Mouse (Mus musculus): ENCODE measurements at regions not wholly inside any gene's neighbourhood (a gene's known extent, or its start where the extent isn't known, plus 50 kb on each side); places are given as distances from the start of the nearest gene placed in this dataset.

DNA sequence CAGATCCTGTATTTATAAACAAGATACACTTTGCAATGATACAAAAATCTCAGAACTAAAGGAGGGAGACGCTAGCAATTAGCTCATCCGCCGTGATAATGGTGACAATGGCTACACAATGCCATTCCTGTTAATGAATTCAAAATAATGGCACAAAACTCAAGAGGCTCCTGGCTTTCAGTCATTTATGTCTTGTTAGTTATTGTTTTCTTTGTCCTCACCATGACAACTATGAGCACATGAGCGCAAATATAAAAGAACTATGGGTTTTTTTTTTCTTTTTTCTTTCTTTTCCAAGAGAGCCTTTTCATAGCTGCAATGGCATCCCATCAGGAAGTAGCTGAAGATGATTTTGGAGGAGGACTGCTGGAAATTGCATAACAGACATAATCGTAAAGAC lies 194.2 kb downstream of the Cog6 start:
- WGBS, result 75% methylated on average over 5 of the region's 5 CpGs
- DNase-seq (ENCODE audit: low read depth, low spot score), result no peak

DNA sequence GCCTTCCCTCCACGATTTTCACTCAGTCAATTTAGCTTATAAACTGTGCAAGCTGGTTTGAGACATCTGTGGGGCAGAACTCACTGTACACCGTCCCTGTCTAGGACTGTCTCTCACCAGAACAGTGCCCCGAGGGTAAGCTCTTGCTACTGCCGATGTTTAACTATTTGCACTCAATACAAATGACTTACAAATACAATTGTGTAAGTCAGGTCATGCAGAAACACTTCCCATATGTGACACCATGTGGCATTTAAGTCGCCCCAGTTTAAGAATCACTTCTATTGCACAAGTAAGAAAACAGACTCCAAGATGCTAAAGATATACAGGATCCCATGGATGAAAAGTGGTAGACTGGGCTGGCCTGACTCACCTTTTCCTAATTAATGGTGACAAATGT lies 195.6 kb downstream of the Cog6 start:
- DNase-seq (ENCODE audit: low read depth, low spot score), result no peak
- 30% methylated on average over 5 of the region's 5 CpGs for WGBS

DNA sequence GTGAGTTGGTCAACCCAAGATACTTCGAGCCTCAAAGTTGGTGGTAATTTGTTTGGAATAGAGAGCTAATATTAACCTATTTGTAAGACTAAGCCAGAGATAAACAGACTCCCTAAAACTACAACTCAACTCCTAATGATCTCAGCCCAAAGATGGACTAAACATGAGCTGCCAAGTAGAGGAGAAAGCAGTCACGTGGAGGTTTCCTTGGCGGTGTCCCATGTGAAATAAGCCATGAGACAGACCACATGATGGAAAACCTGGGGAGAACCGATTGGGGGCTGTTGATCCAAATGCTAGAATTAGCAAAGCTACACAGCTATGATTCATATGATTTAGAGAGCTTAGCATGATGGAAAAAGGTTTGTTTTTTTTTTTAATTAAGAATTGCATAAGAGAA lies 198.6 kb downstream of the Cog6 start:
- no peak for DNase-seq (ENCODE audit: low read depth, low spot score)
- 70% methylated on average over 4 of the region's 4 CpGs for WGBS

DNA sequence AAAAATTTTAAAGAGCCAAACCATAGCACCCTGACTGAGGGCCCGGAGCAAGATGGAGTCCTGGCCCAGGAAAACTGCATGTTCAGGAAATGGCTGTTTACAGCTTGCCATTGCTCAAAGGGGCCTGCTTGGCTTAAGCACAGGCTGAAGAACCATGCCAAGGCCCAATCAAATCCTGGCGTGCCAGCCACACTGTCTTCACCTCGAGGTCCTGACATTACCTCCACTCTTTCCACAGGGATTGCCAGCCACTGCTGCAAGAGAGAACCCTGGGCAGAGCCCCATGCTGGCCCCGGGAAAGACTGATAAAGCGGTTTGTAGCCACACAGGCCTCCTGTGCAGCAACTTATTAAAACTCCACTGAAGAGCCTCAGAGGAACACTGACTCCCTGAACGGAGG lies 199.6 kb downstream of the Cog6 start:
- 80% methylated on average over 6 of the region's 6 CpGs for WGBS
- no peak for DNase-seq (ENCODE audit: low read depth, low spot score)

DNA sequence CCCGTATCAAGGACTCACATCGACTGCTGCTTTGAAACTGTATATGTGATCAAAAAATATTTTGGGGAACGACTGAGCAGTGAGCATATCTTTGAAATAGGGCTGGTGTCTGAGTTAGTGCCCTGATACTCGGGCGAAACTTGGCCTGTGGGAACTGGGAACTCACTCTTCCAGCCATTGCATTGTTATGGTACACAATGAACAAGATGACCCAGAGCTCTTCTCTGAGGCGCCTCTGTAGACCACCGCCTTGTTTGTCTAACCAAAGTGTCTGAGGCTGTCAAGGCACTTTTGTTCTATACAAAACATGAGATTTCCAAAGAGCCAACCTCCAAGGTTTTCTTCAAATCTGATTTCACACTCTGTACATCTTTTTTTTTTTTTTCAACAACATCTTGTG lies 201.5 kb downstream of the Cog6 start:
- 82% methylated on average over 7 of the region's 7 CpGs for WGBS
- no peak for DNase-seq (ENCODE audit: low read depth, low spot score)

DNA sequence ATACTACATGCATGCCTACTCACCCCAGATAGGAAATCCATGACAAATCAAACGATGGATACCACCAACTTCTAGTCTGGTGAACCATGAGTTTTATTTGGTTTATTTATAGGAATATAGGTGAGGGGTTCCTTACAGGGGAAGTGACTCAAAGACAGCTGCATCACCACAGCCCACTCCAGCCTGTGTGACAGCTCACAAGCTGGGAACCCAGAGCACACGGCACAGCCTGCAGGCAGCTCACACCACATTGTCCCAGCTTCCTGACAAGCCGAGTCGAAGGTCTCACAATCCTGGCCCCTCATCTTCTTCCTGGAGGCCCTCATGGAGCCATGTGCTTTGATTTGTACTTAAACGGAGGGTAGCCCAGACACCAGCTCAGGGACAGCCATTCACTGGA lies 214.7 kb downstream of the Cog6 start:
- DNase-seq (ENCODE audit: low read depth, low spot score), result no peak
- 77% methylated on average over 5 of the region's 5 CpGs for WGBS

DNA sequence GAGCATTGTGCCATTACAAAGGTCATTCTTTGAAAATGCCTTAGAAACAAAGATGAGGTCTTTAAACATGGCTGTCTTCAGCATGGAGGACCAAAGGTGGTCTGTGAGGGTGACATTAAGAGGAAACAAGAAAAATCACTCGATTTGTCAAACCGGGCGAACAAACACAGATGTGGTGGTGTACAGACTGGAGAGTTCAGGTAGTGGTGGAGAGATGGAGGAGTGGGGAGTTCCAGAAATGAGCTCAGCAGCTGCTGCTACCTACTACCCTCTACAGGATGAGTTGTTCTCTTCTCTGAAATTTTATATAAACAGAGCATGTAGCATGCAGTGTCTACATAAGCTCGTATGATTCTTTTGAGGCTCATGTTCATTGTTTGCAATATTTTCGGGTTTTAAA lies 215.6 kb downstream of the Cog6 start:
- DNase-seq (ENCODE audit: low read depth, low spot score), result no peak
- 84% methylated on average over 5 of the region's 5 CpGs for WGBS

DNA sequence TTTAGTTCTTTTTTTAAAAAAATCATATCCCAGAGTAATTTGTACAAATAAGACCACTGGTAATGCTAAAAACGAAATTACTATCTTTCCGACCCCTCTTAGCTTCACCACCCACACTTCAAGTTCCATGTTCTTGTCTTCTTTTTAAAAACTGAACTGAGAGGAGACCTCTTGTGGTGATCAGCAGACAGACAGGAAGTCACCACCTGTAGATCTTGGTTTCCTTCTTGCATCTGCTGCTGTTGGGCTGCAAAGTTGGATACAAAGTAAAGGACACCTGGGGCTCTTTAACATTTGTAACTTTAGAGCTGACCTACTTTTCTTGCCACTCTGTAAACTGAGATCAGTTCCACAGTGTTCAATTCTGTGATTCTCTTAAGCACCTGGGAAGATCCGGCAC lies 216.4 kb downstream of the Cog6 start:
- 81% methylated on average over 3 of the region's 3 CpGs for WGBS
- DNase-seq (ENCODE audit: low read depth, low spot score), result no peak

DNA sequence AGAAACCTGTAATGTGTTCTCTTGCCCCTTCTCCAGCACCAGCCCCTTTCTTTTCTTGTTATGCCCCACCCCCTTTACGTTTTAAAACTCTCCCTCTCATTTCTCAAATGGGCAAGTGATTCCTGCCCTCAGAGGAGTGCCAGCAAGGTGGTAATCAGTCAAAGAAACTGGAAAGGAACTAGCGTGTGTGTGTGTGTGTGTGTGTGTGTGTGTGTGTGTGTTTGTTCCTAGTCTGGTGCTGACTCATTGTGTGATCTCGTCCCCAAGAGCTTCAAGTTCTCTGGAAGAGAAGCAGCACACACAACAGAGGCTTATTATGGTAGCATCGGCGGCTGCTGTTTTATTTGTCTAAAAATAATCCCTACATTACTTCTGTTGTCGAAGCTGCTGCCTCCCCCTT lies 219.2 kb downstream of the Cog6 start:
- 4% methylated on average over 6 of the region's 6 CpGs for WGBS
- DNase-seq (ENCODE audit: low read depth, low spot score), result no peak

DNA sequence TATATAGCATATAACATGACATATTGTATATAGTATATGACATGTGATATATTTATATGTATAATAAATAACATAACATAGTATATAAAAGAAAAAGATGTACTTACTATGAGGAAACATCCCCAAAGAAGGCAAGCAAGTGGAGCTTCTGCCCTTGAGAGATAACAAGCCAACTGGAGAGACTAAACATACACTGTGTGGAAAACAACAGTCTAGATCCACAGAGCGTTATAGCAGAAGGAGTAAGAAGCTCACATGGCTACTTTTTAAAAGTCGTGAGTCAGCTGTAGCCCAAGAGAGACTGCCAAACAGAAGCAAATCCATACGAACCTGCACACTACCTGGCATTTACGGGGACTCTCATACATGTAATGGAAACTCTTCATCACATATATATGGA lies 219.9 kb downstream of the Cog6 start:
- no peak for DNase-seq (ENCODE audit: low read depth, low spot score)
- WGBS, result 66% methylated on average over 4 of the region's 4 CpGs

DNA sequence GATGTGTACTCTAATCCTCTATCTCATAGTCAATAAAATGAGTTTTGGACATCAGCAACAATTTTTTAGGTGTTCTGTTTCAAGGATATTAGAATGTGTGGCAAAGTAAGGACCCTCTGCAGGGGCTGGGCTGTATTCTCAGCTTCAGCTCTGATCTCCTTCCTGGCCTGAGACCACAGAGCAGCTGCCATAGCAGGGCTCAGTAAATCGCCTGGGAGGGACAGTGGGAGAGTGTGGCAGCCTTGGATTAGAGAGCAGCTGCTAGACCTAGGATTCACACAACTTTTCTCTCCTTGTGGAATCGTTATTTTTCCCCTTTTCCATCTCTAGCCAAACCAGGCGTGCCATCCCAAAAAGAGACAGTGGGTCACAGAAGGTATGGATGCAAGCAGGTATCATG lies 222.8 kb downstream of the Cog6 start:
- no peak for DNase-seq (ENCODE audit: low read depth, low spot score)
- WGBS, result 69% methylated on average over 3 of the region's 3 CpGs

DNA sequence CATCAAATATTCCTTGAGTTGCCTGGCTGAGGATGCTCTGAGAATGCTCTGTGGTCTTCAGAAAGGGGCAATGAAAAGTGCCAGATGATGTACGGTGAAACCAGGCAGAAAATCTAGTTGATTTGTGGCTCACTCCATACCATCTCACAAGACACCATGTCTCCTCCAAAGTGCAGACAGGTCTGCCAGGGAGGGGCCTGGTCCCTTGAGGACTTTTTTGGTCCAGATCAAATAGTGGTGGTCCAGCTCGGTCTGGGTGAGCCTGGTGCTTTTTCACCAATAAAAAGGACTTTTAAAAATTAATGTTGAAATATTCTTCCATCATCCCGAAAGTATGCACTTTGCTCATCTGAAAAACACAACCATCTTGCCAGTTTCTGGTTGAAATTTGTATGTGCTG lies 224.2 kb downstream of the Cog6 start:
- DNase-seq (ENCODE audit: low read depth, low spot score), result no peak
- WGBS, result 82% methylated on average over 3 of the region's 3 CpGs

DNA sequence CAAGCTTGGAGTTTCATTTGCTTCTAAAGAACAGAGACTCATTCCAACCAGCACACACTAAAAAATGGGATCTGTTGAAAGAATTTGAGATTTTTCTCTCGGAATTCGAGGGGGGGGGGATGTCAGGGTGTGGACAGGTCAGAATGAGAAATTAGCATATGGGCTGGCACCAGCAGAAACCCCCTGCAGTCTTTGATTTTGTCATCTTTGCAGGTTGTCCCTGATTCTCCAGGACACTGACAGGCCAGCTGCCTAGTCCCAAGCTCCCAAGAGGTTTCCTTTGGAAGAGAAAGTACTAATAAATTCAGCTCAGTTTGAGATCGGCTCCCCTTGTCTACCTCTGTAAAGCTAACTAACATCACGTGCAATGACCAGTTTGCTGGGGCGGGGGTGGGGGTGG lies 224.9 kb downstream of the Cog6 start:
- 49% methylated on average over 5 of the region's 5 CpGs for WGBS
- DNase-seq (ENCODE audit: low read depth, low spot score), result no peak

DNA sequence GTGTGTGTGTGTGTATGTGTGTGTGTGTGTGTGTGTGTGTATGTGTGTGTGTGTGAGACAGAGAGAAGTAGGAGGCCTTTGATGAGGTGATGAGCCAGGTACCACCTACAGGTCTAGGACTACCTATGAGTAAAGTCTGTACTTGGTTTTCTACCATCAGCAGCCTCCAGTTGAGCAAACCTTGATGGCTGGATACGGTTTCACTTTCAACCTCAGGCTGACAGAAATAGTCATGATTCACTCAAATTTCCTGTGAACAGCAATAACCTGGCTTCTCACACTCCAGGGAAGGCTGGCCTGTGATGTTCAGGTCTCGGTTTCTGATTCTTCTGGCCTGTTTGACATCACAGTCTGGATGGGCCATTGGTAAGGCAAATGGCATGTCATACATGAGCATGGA lies 226.1 kb downstream of the Cog6 start:
- DNase-seq (ENCODE audit: low read depth, low spot score), result no peak
- WGBS, result 71% methylated on average over 2 of the region's 2 CpGs

DNA sequence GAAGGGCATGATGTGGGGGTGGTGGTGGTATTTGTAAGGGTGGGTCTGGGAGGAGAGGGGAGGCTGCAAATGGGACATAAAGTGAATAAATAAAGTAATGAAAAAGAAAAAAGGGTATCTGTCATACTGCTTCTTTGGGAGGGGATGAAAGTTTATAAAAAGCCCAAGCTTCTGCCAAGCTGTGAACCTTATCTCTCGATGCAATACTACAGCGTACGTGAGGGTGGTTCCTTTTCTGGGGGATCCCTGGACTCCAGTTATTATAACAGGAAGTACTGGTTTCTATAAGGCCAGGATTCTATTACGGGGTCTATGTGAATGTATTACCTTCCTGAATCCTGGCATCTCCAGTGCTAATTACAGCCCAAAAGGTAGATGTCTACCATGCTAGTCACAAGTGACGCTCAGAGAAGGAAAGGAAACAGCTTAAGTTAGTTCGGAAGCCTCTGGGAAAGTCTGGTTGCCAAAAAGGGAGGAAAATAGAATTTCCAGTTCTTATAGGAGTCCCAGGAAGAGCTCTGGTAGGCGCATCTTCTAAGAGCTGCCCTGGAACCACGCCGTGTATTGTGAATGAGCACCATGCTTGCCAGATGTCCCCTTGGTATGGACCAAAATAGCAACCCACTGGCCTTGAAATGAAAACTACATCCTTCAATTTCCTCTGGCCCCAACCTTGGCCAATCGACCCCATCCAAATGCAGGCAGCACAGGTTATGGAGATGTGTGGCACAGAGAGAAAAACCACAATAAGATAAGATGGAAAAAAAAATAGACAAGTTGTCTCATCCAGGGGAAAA lies 228.9 kb downstream of the Cog6 start:
- DNase-seq (ENCODE audit: low read depth, low spot score), result no peak
- 88% methylated on average over 10 of the region's 10 CpGs for WGBS

DNA sequence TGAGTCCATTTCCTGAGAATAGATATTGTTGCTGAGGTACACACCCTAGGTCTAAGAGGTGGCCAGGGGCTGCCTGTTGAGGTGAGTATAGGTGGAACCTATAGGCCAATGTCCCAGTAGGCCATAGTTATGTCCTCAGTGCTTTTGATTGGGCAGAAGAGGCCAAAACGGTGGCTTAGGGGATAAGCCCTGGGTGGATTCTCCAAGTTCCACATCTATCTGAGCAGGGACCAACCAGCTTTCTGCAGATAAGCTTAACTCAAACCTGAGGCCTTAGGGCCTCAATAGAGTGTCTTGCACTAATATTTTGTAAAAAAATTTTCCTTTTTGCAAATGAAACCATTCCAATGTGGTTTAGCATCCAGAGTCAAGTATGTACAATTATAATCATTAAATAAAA lies 231.4 kb downstream of the Cog6 start:
- WGBS, result 59% methylated on average over 1 of the region's 1 CpGs
- no peak for DNase-seq (ENCODE audit: low read depth, low spot score)

DNA sequence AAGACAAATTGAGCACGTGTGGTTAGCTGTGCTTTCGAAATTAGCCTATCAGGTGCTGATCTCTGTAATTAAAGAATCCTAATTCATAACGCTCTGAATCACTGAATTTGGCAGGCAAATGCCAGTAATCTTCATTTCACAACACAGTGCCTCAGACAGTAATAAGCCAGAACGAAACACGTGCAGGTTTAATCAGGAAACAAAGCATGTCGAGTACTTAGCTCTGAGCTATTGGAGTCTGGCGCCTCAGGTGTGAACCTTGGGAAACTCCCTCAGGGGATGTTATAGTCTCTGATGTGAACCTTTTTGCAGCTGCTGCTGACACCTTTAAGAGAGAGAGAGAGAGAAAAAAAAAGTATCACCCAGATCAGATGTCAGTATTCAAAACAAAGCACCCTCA lies 232.6 kb downstream of the Cog6 start:
- WGBS, result 54% methylated on average over 7 of the region's 7 CpGs

DNA sequence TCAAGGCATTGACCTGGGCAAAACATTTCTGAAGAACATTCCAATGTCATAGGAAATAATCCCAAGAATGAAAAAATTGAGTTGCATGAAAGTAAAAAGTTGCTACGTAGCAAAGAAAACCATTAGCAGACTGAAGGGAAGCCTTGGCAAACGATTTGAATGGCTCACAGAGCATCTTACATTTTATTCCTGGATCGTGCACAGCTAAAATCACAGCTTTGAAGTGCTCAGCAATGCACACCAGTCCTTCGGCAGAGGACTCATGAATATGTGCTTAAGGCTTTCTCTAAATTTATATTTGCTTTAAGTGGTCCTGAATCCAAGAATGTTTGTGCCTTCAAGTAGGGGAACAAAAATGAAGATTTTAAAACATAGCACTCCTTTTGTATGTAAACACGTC lies 234.5 kb downstream of the Cog6 start:
- no peak for DNase-seq (ENCODE audit: low read depth, low spot score)
- 78% methylated on average over 5 of the region's 5 CpGs for WGBS

More for the DNA sequence above, 232.6 kb downstream of the Cog6 start:
- no peak for DNase-seq (ENCODE audit: low read depth, low spot score)

DNA sequence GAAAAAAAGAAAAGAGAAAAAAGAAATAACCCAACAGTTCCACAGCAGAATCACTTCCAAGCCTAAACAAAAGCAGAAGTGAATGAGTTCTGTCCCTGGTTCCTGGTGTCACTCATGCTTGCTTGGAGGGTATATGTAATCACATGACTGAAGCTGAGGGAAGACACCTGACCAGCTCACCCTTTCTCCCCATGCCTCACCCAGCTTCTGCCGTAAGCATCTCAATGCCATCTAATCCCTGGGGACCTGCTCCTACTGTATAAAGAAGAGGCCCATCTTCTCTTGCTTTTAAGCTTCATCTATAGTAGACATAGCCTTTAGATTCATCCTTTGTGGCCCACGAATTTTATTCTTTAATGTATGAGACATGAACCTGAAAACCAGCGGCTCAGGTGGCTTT lies 235.5 kb downstream of the Cog6 start:
- no peak for DNase-seq (ENCODE audit: low read depth, low spot score)
- WGBS, result 83% methylated on average over 3 of the region's 3 CpGs

DNA sequence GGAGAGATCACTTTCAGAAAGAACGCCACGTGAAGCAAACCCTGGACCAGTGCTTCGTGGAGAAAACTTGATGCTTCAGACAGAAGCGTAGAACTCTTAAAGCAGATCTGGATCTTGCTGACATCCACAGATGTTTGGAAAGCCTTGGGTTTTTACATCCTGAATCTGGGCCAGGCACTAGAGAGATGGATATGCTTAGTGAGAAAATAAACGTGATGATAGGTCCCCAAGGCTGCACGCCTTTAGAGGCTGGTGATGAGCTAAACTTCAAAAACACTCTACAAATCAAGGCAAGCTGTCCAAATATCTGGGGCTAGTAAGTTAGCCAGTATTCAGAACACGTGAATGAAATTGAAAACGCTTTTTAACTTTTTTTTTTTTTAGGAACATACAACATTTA lies 236.7 kb downstream of the Cog6 start:
- WGBS, result 81% methylated on average over 8 of the region's 8 CpGs
- DNase-seq (ENCODE audit: low read depth, low spot score), result no peak

DNA sequence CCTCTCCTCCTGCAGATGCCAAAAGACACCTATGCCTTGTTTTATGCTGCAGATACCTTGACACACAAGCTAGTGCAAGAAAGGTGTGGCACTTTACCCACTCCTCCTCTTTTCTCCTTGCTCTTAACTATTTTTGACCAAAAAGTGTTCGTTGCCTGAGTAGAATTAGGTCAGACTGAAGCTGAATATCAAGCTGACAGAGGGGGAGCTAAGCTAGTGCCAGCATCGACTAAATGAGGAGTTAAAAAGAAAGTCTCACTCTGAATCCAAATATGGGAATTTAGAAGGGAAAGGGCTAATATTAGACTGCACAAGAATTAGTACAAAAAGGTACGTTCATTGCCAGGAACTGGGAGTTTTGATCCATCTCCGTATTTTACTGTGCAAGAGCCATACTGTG lies 241.2 kb downstream of the Cog6 start:
- no peak for DNase-seq (ENCODE audit: low read depth, low spot score)

DNA sequence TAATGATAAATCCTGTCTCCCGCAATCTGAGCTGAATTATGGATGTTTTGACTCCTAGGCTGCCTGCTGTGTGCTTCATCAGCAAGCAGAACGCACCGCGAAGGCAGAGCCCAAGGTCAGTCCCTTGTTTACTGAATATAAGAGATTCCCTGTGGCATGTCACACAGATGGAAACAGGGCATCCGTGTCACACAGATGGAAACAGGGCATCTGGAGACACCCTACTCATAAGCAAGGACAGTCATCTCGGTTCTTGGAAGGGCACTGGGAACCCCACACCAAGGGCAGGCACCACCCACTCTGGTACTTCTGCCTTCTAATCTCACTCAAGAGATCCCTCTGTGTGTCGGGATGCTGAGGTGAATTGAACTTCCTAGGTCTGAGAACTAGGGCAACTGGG lies 241.9 kb downstream of the Cog6 start:
- DNase-seq (ENCODE audit: low read depth, low spot score), result no peak
- 70% methylated on average over 7 of the region's 7 CpGs for WGBS

More for the DNA sequence above, 241.2 kb downstream of the Cog6 start:
- 67% methylated on average over 4 of the region's 4 CpGs for WGBS

Data from large intestine, adult 2 months (tissue).